Mouse (Mus musculus) cerebellum, postnatal 14 days (tissue): ENCODE data around the gene Dhdh.
"Not testable (repeated sequence)": the region's sequence is repeated elsewhere in the genome, so short reads cannot be mapped to it uniquely, and the experiment has no call there.

ENCODE experiments used
- DNase-seq, 2 experiments: peaks; one replicate each; pipeline ENCODE4 v3.0.0; 2021; ENCODE audit warnings: mixed read lengths in 2 of 2

The Dhdh gene

GRCm38 (mm10) chr7:45509912-45510787 lies 21.5 kb upstream of the Dhdh start, which contains the start of gene Nucb1:
TSS of gene Nucb1 (minus strand) at chr7:45510406.
- DNase-seq = peak; percentile 94 to 95

- peak in 1 of 2 experiments; percentile 32 for DNase-seq
These were observed 20.7 kb upstream of the Dhdh start for GRCm38 (mm10) chr7:45509181-45509882.

- DNase-seq = no peak
These were observed 20.0 kb upstream of the Dhdh start for GRCm38 (mm10) chr7:45508561-45508960.

- DNase-seq = no peak
These were observed 19.0 kb upstream of the Dhdh start for GRCm38 (mm10) chr7:45507583-45507982.

GRCm38 (mm10) chr7:45498427-45498826 lies 9.8 kb upstream of the Dhdh start:
- DNase-seq = no peak

GRCm38 (mm10) chr7:45494548-45494947 lies 5.9 kb upstream of the Dhdh start:
- DNase-seq = no peak

- DNase-seq = peak; percentile 80 to 81
These were observed 4.3 kb upstream of the Dhdh start for GRCm38 (mm10) chr7:45492951-45493350.

DNA sequence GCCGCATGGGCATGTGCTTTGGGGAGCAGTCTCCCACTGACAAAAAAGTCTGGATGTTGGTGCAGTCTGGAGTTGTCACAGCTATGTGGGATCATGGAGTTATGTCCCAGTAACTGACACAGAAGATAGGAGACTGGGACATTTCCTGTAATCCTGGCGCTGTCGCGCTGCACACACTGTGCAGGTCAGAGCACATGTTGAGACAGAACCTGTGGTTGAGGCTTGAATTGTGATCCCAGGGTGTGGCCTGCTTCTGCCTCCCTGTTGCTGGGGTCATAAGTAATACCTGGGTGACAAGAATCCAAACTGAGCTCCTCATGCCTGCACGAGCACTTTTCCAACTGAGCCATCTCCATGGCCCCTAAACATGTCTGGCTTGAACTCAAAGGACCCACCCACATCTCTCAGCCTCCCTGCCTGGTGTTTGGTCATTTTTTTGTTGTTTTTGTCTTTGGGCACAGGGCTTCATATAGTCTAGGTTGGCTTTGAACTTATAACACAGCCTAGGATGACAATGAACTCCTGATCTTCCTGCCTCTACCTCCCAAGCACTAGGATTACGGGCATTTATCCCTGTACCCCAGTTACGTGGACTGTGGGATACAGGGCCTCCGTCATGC lies 3.7 kb upstream of the Dhdh start:
- DNase-seq = peak in 1 of 2 experiments; percentile 39

DNA sequence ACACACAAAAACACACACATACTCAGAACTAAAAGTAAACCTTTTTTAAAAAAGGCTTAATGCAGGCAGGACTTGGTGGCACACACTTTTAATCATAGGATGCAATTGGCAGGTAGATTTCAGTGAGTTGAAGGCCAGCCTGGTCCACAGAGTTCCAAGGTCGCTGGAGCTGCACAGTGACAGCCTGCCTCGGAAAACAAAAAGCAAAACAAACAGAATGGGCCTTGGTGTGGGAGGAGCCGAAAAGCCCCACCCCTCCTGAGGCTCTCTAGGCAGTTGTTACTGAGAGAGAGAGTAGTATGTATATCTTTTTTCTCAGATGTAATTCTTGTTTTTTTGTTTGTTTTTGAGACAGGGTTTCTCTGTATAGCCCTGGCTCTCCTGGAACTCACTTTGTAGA lies 2.7 kb upstream of the Dhdh start:
- DNase-seq = peak in 1 of 2 experiments; percentile 30

DNA sequence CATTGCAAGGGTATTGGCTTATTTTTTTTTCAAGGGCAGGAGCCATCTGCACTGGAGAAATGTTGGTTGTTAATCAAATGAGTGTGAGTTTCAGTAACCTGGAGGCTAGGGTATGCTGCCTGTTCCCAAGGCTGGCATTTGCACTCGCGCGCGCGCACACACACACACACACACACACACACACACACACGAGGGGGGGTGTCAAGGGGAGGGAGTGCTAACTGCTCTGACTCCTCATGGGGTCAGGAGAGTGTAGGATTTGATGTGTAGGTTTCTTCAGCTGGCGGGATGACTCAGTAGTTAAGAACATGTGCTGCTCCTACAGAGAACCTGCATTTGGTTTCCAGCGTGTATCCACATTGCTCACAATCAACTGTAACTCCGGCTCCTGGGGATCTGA lies 2.2 kb upstream of the Dhdh start:
- DNase-seq = no peak

- DNase-seq = no peak
These were observed 973 bp upstream of the Dhdh start for GRCm38 (mm10) chr7:45489578-45489977.

DNA sequence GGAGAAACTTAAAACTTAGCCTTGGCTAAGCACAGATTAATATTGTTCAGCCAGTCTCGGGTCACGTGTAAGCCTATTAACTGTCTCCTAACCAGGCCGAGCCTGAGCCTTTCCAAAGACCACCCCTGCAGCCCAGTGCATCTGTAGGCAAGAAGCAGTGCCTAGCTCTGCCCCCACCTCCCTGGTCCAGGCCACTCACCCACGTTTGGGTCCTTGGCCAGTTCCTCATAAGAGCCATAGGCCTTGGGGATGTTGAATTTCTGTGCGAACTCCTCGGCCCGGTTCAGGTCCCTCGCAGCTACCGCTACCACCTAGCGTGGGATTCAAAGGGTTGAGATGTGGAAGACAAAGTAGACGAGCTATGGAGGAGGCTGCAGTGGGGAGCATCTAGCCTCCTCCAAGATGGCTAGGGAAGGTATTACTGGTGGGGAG lies 728 bp downstream of the Dhdh start:
- DNase-seq = peak in 1 of 2 experiments; percentile 30

- no peak for DNase-seq
These were observed 1.7 kb downstream of the Dhdh start, which contains the start of gene Gm45808 for GRCm38 (mm10) chr7:45486761-45487415. TSS of gene Gm45808 (minus strand) at chr7:45486811.

DNA sequence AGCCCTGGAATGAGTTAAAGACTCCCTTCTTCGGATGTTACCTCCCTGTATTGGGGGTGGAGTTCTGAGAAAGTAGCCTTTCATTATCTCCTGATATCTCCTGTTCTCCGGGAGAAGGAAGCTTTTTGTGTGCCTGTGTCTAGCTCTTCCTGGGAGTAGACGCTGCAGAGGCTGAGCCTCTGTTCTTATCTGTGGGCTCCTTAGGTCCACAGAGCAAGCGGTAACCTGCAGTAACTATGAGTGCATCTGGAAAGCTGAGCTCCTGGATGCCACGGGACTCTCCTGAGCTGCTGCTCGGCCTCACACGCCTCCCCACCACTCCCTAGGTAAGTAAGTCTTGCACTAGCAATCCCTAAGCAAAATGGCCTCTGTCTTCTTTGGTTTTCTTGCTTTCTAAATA lies 2.4 kb downstream of the Dhdh start:
- no peak for DNase-seq

DNA sequence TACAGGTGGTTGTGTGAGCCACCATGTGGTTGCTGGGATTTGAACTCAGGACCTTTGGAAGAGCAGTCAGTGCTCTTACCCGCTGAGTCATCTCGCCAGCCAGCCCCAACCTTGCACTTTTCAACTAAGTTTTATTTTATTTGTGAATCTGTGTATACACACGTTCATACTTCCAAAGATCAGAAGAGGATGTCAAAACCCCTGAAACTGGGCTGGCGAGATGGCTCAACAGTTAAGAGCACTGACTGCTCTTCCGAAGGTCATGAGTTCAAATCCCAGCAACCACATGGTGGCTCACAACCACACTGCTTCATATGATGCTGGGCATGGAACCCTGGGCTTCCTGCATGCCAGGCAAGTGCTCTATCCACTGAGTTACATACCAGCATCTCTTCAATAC lies 3.6 kb downstream of the Dhdh start:
- not testable (repeated sequence) for DNase-seq

GRCm38 (mm10) chr7:45482166-45482565 lies 6.4 kb downstream of the Dhdh start:
- DNase-seq = no peak

DNA sequence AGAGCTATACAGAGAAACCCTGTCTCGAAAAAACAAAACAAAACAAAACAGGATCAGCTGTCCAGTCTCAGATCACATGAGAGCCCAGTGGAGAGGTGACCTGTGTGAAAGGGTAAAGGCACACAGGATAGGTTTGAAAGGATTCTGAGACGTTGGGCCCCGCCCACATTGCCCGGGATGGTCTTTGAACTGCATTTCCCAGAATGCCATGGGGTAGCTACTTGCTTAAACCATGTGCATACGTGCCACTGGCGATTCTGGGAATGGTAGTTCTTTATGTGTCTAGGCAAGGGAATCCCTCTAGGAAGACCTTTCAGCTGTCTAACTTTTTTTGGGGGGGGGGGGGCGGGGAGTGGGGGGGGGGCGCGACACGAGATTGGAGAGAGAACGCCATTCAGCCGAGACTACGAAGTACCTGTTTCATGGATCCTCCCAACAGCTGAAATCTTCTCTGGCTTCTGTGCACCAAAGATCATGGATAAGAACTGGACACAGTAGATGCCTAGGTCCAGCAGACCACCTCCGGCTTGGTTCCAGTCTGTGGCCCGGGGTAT lies 7.2 kb downstream of the Dhdh start, which contains the start of gene Tulp2:
Gene Tulp2 (plus strand): TSS at position 504 of the 554 bp plus-strand sequence.
- DNase-seq = peak; percentile 79

GRCm38 (mm10) chr7:45480310-45480709 lies 8.3 kb downstream of the Dhdh start:
- not testable (repeated sequence) for DNase-seq

DNA sequence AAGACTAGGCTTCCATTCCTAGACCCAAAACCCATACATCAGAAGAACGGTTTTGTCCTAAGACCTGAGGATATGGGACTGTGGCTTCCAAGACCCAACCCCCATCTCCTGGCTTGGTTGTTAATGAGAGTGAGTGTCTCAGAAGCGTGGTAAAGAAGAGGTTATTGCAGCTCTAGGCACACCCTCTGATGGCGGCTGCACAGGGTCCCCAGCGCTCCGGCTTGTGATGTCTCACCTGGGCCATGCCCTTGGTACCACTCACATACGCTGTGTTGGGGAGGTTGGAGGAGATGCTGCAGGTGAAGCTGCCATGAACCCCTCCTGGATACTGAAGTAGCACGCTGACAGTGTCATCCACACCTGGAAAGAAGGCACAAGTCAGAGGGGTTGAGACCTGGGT lies 9.8 kb downstream of the Dhdh start:
- no peak for DNase-seq

- DNase-seq = peak; percentile 79 to 80
These were observed 11.6 kb downstream of the Dhdh start for GRCm38 (mm10) chr7:45477003-45477402.

- no peak for DNase-seq
These were observed 12.2 kb downstream of the Dhdh start for GRCm38 (mm10) chr7:45476453-45476852.

- peak; percentile 46 to 60 for DNase-seq
These were observed 13.2 kb downstream of the Dhdh start for GRCm38 (mm10) chr7:45475291-45475969.
